Mouse (Mus musculus) heart, postnatal 10 days (tissue): ENCODE measurements around the gene Ubxn4. TPM values are rescaled to one million over a fixed set of nuclear protein-coding genes. Genes with fewer than 3 reads are reported as not detected.
"Not testable (repeated sequence)": the region's sequence is repeated elsewhere in the genome, so short reads cannot be mapped to it uniquely, and the experiment has no call there.

ENCODE experiments used
- DNase-seq, 2 experiments: peaks; one replicate each; pipeline ENCODE4 v3.0.0; 2021
- intact Hi-C: fragments of 180-260 bp; cut with DNase I; formaldehyde crosslinking; loops from one replicate; pipeline ENCODE4 v1.15.1; 2025
- microRNA-seq, 2 experiments: library from miRNA; unstranded; fragments of <30 nt; microRNA quantifications; one replicate each; pipeline ENCODE4 v1.2.0; 2022
- total RNA-seq, 2 experiments: library from RNA; stranded (reverse); gene quantifications; 2 replicates each; pipeline ENCODE4 v1.2.3; 2021

The Ubxn4 gene
- total RNA-seq, 2 experiments from 2014 or later = 45.1 to 46.7 TPM

DNA sequence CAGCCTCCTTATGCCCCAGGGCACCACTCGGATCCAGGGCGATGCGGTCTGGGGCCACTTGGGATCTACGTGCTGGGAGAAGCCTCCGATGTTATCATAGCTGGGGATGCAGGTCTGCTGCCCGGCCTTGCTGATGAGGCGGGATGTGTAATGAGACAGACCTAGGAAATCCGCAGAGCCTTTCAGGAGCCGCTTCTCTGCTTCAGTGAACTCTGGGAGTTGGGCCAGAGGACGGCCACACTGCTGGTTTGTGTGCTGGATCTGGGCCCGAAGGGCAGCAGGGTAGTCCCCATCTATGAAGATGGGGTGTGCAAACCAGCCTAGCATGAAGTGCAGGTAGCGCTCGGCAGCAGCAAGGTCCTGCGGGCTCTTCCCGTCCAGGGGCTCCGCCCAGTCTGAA, 60.1 kb downstream of the Ubxn4 start:
- no peak for DNase-seq
- intact Hi-C loops = no loop called here

DNA sequence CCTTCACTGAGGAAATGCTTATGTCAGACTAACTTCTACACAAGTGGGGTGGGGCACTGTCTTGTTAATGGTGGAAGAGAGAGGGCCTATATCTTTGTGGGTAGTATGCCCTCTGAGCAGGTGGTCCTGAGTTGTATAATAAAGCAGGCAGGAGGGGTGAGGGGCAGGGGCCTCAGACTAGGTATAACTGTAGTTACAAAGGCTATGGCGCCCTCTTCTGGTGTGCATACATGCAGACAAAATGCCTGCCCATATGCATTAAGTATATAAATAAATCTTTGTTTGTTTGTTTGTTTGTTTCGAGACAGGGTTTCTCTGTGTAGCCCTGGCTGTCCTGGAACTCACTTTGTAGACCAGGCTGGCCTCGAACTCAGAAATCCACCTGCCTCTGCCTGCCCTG, 65.3 kb downstream of the Ubxn4 start:
- DNase-seq = no peak
- intact Hi-C loops = no loop called here

DNA sequence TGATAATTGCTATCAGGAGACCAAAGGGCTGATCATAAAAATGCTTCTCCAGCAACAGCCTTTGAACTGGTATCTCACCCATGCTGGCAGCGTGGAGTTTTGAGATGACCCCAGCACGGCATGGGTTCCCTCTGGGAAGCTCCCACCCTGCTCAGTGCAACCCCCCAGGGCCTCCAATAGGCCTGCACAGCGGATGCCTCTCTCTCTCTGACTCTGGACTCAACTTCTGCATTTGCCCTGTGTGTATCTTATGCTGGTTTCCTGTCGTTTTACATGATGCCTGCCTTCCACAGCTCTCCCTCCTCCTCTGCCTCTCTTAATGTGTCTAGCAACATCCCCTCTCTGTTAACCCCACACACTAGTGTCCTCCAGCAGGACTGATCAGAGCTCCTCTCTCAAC, 70.9 kb downstream of the Ubxn4 start:
- no peak for DNase-seq
- intact Hi-C loops = no loop called here

DNA sequence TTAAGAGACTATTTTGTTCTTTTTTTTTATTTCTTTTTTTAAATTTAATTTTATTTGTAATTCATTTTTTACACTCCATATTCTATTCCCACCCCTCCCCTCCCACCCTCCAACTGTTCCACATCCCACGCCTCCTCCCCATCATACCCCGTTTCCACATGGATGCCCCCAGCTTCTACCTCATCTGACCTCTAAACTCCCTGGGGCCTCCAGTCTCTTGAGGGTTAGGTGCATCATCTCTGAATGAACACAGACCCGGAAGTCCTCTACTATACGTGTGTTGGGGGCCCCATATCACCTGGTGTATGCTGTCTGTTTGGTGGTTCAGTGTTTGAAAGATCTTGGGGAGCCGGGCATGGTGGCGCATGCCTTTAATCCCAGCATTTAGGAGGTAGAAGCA, 75.5 kb downstream of the Ubxn4 start:
- intact Hi-C loops, DNase-seq: not testable (repeated sequence)

DNA sequence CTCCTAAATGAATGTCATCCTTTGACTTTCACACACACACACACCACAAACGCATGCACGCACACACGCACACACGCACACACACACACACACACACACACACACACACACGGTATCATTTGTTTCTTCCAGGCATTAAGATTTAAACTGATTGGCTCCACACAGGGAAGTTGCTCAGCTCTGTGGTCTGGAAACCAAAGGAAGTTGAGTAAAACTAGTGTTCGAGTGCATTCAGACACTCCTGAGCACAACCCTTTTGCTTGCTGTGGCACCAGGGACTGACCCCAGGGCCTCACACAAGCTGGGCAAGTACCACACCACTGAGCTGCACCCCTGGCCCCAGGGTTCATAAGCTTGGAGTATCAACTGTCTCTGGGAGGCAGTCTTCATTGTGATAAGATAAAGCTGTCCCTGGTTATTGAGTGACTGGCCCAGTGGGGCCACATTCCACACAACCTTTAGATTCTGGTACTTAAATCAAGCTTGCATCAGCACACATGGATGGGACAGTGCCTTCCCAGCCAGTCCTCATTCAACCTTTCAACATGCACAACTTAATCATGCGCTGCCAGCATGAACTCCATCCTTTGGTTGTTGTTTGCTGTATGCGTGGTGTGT, 79.4 kb downstream of the Ubxn4 start:
- intact Hi-C loops = no loop called here
- no peak for DNase-seq

DNA sequence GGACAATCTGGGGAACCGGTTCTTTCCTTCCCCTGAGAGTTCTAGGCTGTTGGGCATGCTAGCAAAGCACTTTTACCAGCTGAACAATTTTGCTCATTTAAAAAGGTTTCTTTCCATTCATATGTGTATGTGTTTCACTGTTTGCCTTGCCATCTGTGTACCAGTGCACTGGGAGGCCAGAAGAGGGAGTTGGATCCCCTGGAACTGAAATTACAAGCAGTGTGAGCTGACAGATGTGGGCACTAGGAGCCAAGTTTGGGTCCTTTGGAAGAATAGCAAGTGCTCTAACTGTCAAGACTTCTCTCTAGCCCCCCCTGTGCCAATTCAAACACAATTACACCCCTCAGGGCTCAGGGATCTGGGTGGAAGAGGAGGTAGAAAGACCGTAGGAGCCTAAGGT, 81.0 kb downstream of the Ubxn4 start:
- DNase-seq = no peak
- intact Hi-C loops = no loop called here

DNA sequence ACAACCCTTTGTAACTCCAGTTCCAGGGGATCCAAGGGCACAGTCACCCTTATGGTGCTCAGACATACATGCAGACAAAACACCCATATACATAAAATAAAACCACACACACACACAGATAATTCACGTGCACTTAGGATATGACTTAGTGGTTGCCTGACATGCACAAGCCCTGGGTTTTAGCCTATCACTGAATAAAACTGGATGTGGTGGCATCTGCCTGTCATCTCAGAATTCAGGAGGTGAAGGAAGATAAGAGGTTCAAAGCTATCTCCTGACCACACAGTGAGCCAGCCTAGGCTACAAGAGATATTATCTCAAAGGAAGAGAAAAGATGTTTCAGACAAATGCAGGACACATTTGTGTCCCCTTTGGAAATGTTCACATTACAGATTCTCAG, 83.4 kb downstream of the Ubxn4 start:
- intact Hi-C loops = no loop called here
- no peak for DNase-seq

DNA sequence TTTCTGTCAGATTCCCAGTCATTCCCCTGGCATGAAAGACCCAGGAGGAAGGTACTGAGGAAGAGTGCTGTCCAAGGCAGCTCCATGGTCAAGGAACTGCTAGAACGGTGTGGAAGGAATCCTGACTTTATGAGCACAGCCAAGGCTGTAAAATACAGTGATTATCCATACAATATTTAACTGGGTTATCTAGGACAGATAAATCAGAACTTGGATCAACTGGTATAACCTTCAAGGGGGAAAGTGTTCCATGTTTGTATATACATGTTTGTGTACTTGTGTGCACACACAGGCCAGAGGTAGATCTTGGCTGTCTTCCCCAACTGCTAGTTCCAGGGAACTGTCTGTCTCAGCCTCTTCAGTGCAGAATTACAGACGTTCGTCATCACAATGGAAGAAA, 84.5 kb downstream of the Ubxn4 start, which contains the start of gene Lct:
Gene Lct (minus strand): TSS at position 101 of the 400 bp plus-strand sequence.
- intact Hi-C loops = no loop called here
- no peak for DNase-seq

Small RNA genes lying within 50 kb of the gene (microRNA-seq; reads per million reads assigned to microRNA genes)
- gene Mir128-1 = 225 to 420 reads per million in 2 experiments

Other genes starting within 250 kb of the Ubxn4 start
- gene Zranb3, start 140.9 kb upstream of the Ubxn4 start, total RNA-seq = 1 to 10 TPM; 4.0 to 5.9 TPM
- gene R3hdm1, start 140.7 kb upstream of the Ubxn4 start, total RNA-seq = 10 to 100 TPM; 58.4 to 60.7 TPM
- under 1 TPM in 1 of 2 experiments, not detected in 1; 0.07 TPM for gene Lct, start 84.4 kb downstream of the Ubxn4 start, total RNA-seq
- 10 to 100 TPM; 28.1 to 34.9 TPM for gene Mcm6, start 115.7 kb downstream of the Ubxn4 start, total RNA-seq
- 10 to 100 TPM; 54.7 to 60.1 TPM for gene Dars, start 173.4 kb downstream of the Ubxn4 start, total RNA-seq